8 mouse cellular contexts compared by ENCODE assay signal in genomic region chr1:46853317-46854035, GRCm38 (mm10). TPM values are rescaled to one million over a fixed set of nuclear protein-coding genes. Genes with fewer than 3 reads are reported as not detected.
DNase-seq lines count a peak whose midpoint lies in the region; ATAC-seq lines count a peak whose summit lies in the region.

No protein-coding gene starts in this region.

- DNase-seq in adipocyte (ENCODE audit: low spot score), result peak; percentile 97
- peak; percentile 96 for DNase-seq in embryo, embryonic 10 days (ENCODE audit: low spot score)
- DNase-seq in gastrocnemius, postnatal 14 days, result peak; percentile 96
- DNase-seq in intestine, embryonic 14.5 days (ENCODE audit: low spot score), result peak; percentile 100
- DNase-seq in left cerebral cortex, postnatal 14 days (ENCODE audit: low spot score in 2 of 2), result peak; percentile 98 to 99
- DNase-seq in mesoderm, embryonic 11.5 days (ENCODE audit: low read depth, low spot score), result peak; percentile 97
- peak; percentile 94 to 96 for DNase-seq in right cerebral cortex, postnatal 36 days (ENCODE audit: low spot score in 2 of 2)
- peak; percentile 96 for DNase-seq in yolk sac, embryonic 10.5 days (ENCODE audit: low spot score)

- WGBS in intestine, embryonic 14.5 days, result under 1% methylated on average over 86 of the region's 86 CpGs

- H3K9ac ChIP-seq in intestine, embryonic 14.5 days (ENCODE audit: low read length), result peak overlapping the region; percentile 100

- intact Hi-C loops in gastrocnemius, postnatal 14 days (cut with DNase I; ENCODE audit: low total_unique reads), result no loop called here
- intact Hi-C loops in left cerebral cortex, postnatal 14 days (cut with DNase I), result loop anchor here (2.0 to 10.0 kb wide), 3 partner anchors 74 to 411 kb away; no protein-coding TSS in a partner anchor

- H3K36me3 ChIP-seq in intestine, embryonic 14.5 days (ENCODE audit: control insufficient read depth, insufficient read depth, low read length), result no peaks in the 10 kb centered on the region

- H3K4me3 ChIP-seq in intestine, embryonic 14.5 days (ENCODE audit: low read depth, low read length), result peak overlapping the region; percentile 83

- H3K4me1 ChIP-seq in intestine, embryonic 14.5 days (replicated peaks; ENCODE audit: control insufficient read depth, insufficient read depth, low read length), result peaks cover 12% of the 10 kb centered on the region; the same call in 1 of the 2 replicates

- peak overlapping the region; percentile 83 for H3K4me2 ChIP-seq in intestine, embryonic 14.5 days (ENCODE audit: low read length)

- no peaks in the 10 kb centered on the region for H3K9me3 ChIP-seq in intestine, embryonic 14.5 days (ENCODE audit: control insufficient read depth, low read length)

- peak overlapping the region; percentile 99 for H3K27ac ChIP-seq in intestine, embryonic 14.5 days (ENCODE audit: low read depth)

- peak; percentile 96 for ATAC-seq in intestine, embryonic 14.5 days (replicated peaks; ENCODE audit: low FRiP score, low TSS enrichment, low read depth)

- no peaks in the 10 kb centered on the region for H3K27me3 ChIP-seq in intestine, embryonic 14.5 days (replicated peaks; ENCODE audit: control insufficient read depth, insufficient read depth, low read length)

RNA-seq across cellular contexts. Expression of gene Slc39a10, which starts 39.2 kb away (rescaled TPM):
- total RNA-seq in gastrocnemius, postnatal 14 days (2021), result 1 to 10 TPM; 5.6 to 9.3 TPM
- polyA plus RNA-seq in intestine, embryonic 14.5 days (2014; fragmentation: Nextera tagmentation; extraction: Ambion mirVana), result 40.4 and 41.3 TPM in 2 replicates
- total RNA-seq in left cerebral cortex, postnatal 14 days (2021), result 100 to 1,000 TPM; 169 to 197 TPM

Comparison
In these comparisons a context has a peak if more than half of its experiments do, and no peak if none do; other contexts are left out.
1. Peak in every context shown above with its lines: DNase-seq, ATAC-seq, H3K4me3 ChIP-seq and H3K27ac ChIP-seq.
2. RNA of gene Slc39a10, which starts 39.2 kb away (total RNA-seq): 169 to 197 TPM in left cerebral cortex, postnatal 14 days; 5.6 to 9.3 TPM in gastrocnemius, postnatal 14 days; every median in the first group is over 10 times any median in the second.